Mouse (Mus musculus) testis, adult 2 months (tissue): Measurements from ENCODE around the gene Immp2l.

Experiments used
- CTCF ChIP-seq: fragments of 200-500 bp; IDR thresholded peaks from 2 replicates; pipeline ENCODE4 v1.5.1; 2012; ENCODE audit warnings: low read depth, mild to moderate bottlenecking, inconsistent platforms, low read length, moderate library complexity; ENCODE audit not compliant: control insufficient read depth, insufficient read depth, insufficient replicate concordance
- POLR2A ChIP-seq: fragments of 200-500 bp; IDR thresholded peaks from 2 replicates; pipeline ENCODE4 v1.6.1; 2012; ENCODE audit warnings: low read depth, mild to moderate bottlenecking, inconsistent platforms, low read length, moderate library complexity; ENCODE audit not compliant: control insufficient read depth

DNA sequence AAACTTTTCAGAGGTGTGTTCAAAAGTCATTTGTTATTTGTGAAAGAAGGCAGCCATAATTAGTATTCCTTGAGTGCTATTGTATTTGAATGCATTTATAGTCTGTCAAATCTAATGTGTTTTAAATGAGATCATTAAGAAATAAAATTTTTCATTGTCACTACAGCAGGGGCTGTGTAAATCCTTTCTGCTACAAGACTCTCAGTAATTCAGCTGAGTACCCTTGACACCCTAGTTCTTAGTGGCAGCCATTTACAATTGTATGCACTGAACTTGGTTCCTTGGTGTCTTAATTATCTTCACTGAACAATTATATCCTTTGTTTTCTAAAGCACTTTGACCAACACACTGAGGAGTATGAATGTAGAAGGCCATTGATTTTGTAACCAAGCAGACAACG lies 146.2 kb downstream of the Immp2l start:
- TF ChIP-seq CTCF, result no peak
- no peak for TF ChIP-seq POLR2A
